Mouse (Mus musculus): Measurements from ENCODE around the gene Tefm.
"Not testable (repeated sequence)": the region's sequence is repeated elsewhere in the genome, so short reads cannot be mapped to it uniquely, and the experiment has no call there.

Tefm gene

DNA sequence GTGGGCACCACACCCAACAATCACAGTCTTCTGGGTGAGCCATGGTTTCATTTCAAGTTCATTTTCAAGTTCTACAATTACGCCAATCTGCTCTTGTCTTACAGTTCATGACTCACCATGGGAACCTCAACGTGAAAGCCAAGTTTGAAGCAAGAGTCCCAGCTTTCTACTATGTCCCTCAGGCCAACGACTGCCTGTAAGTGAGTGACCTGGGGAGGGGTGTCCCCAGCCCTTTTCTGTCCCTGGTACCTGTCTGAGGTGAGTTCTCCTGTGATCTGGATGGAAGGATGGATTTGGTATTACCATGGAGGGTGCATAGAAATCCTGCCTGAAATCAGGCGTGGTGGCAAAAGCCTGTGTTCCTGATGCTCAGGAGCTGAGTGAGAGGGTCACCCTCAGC is 14.9 kb upstream of the Tefm start:
- no peak for DNase-seq (ENCODE audit: low spot score in 2 of 2)

GRCm38 (mm10) chr11:80155961-80156360 is 14.0 kb upstream of the Tefm start:
- no peak for DNase-seq (ENCODE audit: low spot score in 2 of 2)

DNA sequence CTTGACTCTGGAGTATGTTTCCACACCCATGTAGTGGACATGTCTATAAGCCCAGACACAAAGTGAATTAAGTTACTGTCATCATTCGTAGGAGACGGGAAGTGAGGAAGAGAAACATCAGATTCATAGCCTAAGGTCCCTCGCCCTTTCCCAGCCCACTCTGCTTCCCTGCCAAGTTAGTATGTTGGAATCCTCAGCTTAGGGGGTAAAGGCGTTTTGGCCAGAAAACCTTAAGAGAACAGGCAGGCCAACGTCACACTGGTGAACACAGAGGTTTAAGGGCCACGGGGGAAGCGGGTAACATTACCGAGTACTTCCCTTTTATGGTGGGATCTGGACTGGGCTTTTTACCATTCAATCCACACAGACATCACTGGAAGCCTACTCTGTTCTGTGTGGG is 13.6 kb upstream of the Tefm start:
- no peak for DNase-seq (ENCODE audit: low spot score in 2 of 2)

- DNase-seq (ENCODE audit: low spot score in 2 of 2): no peak
Measured at GRCm38 (mm10) chr11:80154501-80154900, 12.5 kb upstream of the Tefm start.

DNA sequence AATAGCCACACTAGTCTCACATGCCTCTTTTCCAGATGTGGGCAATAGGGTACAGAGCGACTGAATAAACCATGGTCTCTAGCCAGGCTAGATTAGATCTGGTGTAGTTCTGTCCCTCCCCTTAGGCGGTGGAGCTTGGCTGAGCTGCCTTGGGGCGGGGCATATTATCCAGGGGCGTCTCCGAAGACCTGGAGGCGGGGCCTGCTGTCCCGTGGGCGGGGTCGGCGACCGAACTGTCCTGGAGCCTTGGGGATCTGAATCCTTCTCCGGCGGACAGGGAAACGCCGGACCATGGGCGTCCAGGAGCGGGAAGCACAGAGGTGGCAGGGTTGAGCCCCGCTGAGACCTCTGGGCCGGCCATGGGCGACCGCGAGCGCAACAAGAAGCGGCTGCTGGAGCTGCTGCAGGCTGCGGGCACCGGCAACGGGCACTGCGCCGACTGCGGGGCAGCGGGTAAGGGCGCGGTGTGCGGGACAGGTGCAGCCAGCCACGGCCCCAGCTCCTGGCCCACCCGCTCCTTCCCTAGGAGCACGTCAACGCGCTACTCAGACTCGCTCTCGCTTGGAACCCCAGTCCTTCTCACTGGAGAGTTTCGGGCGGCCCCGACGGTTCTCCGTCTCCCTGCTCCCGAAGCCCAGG is 12.0 kb upstream of the Tefm start, which contains the start of gene Adap2:
TSS of gene Adap2 (plus strand) at position 249 of the 639 bp plus-strand sequence.
- peak; percentile 77 to 82 for DNase-seq (ENCODE audit: low spot score in 2 of 2)

DNA sequence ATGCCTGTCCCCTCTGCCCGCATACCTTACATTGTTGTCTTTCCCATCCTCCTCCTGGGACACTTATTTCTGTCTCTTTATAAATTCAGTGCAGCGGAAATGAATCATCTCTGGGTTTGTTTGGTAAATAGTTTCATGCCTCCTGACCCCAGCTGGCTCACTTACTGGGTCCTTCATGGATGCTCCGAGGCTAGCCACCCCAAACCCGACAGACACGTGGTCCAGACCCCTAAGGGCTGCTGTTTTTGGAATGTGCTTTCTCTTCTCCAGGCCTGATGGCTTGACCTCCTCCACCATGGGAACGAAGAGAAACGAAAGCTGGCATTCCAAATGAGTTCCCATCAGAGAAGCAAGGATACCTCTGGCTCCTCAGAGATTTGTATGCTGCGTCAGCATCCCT is 10.4 kb upstream of the Tefm start:
- no peak for DNase-seq (ENCODE audit: low spot score in 2 of 2)

DNA sequence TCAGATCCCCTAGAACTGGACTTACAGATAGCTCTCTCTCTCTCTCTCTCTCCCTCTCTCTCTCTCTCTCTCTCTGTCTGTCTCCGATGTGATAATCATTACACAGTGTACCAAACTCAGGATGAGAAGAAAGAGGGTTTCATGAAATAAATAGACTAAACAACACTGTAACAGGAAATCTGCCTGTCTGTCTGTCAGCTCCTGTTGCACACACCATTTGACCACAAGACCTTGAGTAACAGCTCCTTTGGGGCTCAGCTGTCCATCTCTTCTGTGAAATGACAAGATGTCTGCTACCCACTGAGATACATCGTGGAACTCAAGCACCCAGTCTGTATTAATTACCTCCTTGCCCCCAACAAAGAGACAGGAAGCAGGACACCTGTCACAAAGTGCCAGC is 9.6 kb upstream of the Tefm start:
- DNase-seq (ENCODE audit: low spot score in 2 of 2): no peak

- DNase-seq (ENCODE audit: low spot score in 2 of 2): no peak
Measured at GRCm38 (mm10) chr11:80150566-80150965, 8.6 kb upstream of the Tefm start.

DNA sequence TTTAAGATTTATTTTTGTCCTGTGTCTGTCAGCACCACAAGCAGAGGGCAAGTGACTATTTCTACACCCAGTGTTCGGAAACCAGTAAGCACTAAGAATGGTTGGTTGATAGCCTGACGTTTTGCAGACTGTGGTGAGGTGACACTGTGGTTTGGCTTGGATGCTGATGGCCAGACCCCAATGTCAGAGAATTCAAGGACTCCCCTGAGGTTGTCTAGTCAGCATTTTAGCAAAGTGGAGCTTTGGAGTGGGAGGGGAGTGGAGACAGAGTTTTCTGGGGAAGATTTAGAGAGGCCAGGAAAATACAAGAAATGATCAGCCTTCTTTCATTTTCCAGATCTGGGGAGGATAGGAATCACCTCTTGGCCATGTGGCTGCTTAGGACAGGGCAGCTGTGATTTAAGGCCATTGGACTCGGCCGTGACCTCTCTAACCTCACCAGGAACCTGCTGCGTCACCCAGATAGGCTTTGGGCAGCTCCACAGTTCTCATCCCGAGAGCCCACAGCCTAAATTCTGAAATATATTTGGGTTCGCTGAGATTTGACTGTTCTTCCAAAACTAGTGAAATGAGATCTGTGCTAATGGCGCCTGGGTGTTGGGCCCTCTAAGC is 7.5 kb upstream of the Tefm start:
- DNase-seq (ENCODE audit: low spot score in 2 of 2): no peak

GRCm38 (mm10) chr11:80148974-80149373 is 7.0 kb upstream of the Tefm start:
- not testable (repeated sequence) for DNase-seq (ENCODE audit: low spot score in 2 of 2)

- no peak for DNase-seq (ENCODE audit: low spot score in 2 of 2)
Measured at GRCm38 (mm10) chr11:80148313-80148712, 6.3 kb upstream of the Tefm start.

- DNase-seq (ENCODE audit: low spot score in 2 of 2): no peak
Measured at GRCm38 (mm10) chr11:80147748-80148147, 5.8 kb upstream of the Tefm start.

DNA sequence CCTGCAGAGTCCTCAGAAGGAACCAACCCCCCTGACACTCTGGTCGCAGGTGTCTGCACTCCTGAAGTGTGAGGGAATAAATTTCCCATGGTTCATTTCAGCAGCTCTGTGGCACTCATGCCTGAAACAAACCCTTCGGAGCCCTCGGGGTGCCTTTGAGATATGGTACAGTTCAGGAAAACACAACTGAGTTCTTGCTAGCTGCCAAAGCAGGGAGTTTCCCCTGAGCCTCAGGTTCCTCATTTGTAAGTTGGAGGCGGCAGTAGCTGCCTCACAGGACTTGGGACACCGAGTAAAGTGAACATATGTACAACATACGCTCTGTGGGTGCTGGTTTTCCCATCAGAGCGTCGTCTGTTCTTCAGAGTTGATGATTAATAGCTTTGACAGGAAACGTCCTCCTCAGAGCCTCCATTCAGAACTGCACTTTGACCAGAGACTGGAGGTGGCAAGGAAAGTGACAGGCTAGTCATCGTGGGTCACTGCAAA is 3.9 kb upstream of the Tefm start:
- peak in 1 of 2 experiments; percentile 19 for DNase-seq (ENCODE audit: low spot score in 2 of 2)

DNA sequence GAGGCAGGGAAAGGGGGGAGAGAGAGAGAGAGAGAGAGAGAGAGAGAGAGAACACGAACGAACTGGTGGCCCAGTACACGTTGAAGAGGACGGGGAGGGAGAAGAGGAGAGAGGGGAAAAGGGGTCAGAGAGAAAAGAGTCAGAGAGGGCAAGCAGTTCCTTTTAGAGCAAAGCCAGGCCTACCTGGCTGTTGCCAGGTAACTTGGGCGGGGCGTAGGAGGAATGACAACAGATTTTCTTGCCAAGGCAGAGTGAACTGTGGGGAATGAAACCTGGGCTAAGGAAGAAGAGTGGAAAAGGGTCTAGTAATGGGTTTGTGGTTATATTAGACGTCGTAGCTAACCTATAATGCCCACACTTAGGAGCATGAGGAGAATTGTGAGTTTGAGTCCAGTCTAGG is 897 bp upstream of the Tefm start:
- no peak for DNase-seq (ENCODE audit: low spot score in 2 of 2)

- no peak for DNase-seq (ENCODE audit: low spot score in 2 of 2)
Measured at GRCm38 (mm10) chr11:80137773-80138172, 4.2 kb downstream of the Tefm start.

GRCm38 (mm10) chr11:80136786-80137185 is 5.2 kb downstream of the Tefm start:
- no peak for DNase-seq (ENCODE audit: low spot score in 2 of 2)

DNA sequence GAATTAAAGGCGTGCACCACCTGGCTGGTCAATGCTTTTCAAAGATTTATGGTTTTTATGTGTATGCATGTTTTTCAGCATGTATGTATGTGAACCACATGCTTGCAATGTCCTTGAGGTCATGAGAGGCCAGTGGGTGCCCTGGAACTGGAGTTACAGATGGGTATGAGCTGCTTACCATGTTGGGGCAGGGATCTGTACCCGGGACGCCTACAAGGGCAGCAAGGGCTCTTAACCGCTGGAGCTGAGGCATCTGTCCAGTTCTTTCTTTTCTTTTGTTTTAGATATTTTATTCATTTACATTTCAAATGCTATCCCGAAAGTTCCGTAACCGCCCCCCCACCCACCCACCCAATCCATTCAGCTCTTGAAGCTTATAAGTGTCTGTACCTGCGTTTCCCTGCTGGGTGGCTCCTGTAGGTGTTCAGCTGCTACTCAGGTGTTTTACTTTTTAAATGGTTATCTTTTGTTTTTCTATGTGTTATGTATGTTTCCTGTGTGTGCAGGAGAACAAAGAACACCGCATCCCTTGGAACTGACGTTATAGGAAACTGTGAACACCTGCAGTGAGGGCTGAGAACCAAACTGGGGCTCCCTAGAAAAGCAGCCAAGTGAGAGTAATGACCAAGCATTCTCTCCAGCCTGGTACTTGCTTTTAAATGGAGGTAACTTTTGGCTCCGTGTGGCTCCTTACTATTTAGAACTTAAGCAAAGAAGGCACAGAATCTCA is 5.9 kb downstream of the Tefm start:
- no peak for DNase-seq (ENCODE audit: low spot score in 2 of 2)

DNA sequence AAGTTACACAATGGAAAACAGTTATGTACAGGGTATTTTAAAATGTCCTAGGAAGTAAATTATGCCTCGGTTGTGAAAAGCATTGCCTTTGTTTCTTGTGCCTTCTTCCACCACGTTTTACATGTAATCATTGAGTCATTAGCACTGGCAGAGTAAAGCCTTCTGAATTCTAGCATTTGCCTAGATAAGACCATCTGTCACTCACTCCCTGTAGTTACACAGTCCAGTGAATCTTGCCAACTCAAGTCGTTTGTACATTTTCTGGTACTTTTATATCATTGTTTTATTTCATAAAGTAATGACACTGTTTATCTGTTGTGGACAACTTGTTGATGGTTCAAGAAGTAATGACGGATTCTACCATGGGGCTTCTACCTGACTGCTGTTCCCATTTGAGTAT is 7.2 kb downstream of the Tefm start:
- DNase-seq (ENCODE audit: low spot score in 2 of 2): no peak

DNA sequence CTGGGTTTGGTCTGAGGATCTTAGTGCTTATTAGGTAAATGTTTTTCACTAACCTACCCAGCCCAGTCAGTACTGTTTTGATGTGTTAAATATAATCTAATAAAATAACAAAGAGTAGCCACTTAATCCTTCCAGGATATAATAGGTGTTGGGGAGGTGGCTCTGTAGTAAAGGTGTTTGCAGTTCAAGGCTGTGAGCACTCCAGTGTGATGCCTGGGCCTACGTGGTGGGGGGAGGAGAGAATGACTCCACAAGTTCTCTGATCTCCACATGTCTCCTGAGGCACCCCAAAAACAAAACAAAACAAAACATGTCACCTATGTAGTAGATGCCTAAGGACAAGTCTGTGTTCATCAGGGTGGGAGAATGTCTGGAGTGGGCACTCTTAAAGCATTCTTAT is 9.9 kb downstream of the Tefm start:
- DNase-seq (ENCODE audit: low spot score in 2 of 2): no peak

DNA sequence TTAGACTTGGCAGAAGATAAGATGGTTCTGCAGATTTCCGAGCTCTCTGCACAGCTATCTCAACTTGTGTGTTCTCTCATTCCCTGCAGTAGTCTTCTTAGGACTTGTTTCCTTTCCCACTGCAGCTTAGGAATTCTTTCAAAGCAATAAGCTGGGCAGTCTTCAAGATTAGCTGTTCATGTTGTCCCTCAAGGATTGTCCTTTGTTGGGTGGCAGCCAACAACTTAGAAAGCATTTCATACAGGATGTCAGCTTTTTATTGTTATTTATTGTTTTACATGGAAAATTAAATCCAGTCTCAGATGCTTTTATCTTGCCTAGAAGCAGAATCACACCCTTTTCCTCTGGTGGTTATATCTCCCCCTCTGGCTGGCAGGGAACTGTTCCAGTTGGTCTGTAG is 25.6 kb downstream of the Tefm start:
- DNase-seq (ENCODE audit: low spot score in 2 of 2): no peak

DNA sequence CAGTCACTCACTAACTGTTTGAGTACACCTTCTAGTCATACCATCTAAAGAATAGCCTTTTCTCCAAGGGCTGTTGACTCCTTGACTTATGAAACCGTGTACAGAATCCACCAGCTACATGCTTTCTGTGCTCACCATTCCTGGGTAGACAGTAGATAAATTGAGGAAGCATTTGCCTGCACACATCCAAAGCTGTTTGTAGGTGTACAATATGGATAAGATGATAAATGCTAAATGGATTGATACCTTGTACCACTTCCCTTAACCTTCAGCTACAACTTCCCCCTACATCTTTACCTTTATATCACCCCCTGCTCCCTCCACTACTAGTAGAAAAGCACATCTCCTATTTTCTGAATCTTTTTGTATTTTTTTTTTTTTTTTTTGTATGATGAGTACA is 37.6 kb downstream of the Tefm start:
- DNase-seq (ENCODE audit: low spot score in 2 of 2): no peak

DNA sequence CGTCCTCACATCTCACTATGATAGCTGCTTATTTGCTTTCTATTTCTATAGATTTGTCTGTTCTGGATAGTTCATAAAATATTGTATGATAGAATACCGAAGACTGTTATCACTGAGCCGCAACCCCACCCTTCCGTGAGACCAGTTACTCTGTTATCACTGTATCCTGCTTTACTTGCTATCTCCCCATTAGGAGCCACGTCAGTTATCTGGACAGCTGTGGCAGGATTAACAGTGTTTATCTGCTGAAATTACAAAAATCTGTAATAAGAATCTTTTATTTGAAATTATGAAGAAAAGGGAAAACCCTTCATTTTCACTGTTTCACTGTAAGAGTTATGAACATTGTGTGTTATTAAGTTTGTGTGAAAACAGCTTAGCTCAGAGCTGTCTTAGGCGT is 40.7 kb downstream of the Tefm start:
- DNase-seq (ENCODE audit: low spot score in 2 of 2): no peak

GRCm38 (mm10) chr11:80098444-80099056 is 43.4 kb downstream of the Tefm start:
- DNase-seq (ENCODE audit: low spot score in 2 of 2): no peak
